Comparison of ENCODE assay signal across 7 mouse cellular contexts in genomic region chr7:133011611-133012010, GRCm38 (mm10).
DNase-seq lines count a peak whose midpoint lies in the region; ATAC-seq and TF ChIP-seq lines count a peak whose summit lies in the region.

No protein-coding gene starts in this region.

- ATAC-seq in heart, embryonic 15.5 days (replicated peaks; ENCODE audit: insufficient number of reproducible peaks, insufficient read depth, low FRiP score, low read depth), result no peak
- ATAC-seq in neural tube, embryonic 13.5 days (ENCODE audit: low read depth), result no peak
- peak; percentile 0; the same call in 1 of the 2 replicates for ATAC-seq in intestine, embryonic 15.5 days

- no peak for DNase-seq in heart, adult 2 months
- DNase-seq in neural tube, embryonic 10.5 days (ENCODE audit: extremely low spot score, low spot score), result no peak
- DNase-seq in embryo, embryonic 10.5 days (ENCODE audit: low spot score), result no peak
- no peak for DNase-seq in layer of hippocampus, adult 9-10 months (ENCODE audit: low spot score)

- H3K4me2 ChIP-seq in heart, embryonic 15.5 days, result peak overlapping the region; percentile 24
- peak overlapping the region; percentile 41 for H3K4me2 ChIP-seq in neural tube, embryonic 13.5 days
- H3K4me2 ChIP-seq in intestine, embryonic 15.5 days (replicated peaks), result no peak overlapping the region; the same call in 1 of the 2 replicates

- no peak overlapping the region for H3K9ac ChIP-seq in heart, embryonic 15.5 days
- H3K9ac ChIP-seq in heart, adult 2 months (ENCODE audit: low read depth, low read length), result no peak overlapping the region
- H3K9ac ChIP-seq in neural tube, embryonic 13.5 days, result no peak overlapping the region
- no peak overlapping the region for H3K9ac ChIP-seq in intestine, embryonic 15.5 days

- H3K4me1 ChIP-seq in heart, embryonic 15.5 days (replicated peaks), result peaks cover 92% of the 10 kb centered on the region
- peaks cover 20% of the 10 kb centered on the region for H3K4me1 ChIP-seq in heart, adult 2 months (ENCODE audit: control insufficient read depth, insufficient read depth, low read length)
- H3K4me1 ChIP-seq in neural tube, embryonic 13.5 days (replicated peaks), result peaks cover 98% of the 10 kb centered on the region
- peaks cover 64% of the 10 kb centered on the region for H3K4me1 ChIP-seq in intestine, embryonic 15.5 days (replicated peaks)

- no peak overlapping the region for H3K4me3 ChIP-seq in heart, embryonic 15.5 days
- H3K4me3 ChIP-seq in heart, adult 2 months, result no peak overlapping the region
- no peak overlapping the region for H3K4me3 ChIP-seq in neural tube, embryonic 13.5 days
- H3K4me3 ChIP-seq in intestine, embryonic 15.5 days (replicated peaks), result no peak overlapping the region

- TF ChIP-seq POLR2A in heart, adult 2 months (IDR thresholded peaks at IDR 0.05; ENCODE audit: insufficient read depth, low read depth, low read length), result no peak

- H3K9me3 ChIP-seq in heart, embryonic 15.5 days (replicated peaks), result no peaks in the 10 kb centered on the region
- H3K9me3 ChIP-seq in neural tube, embryonic 13.5 days, result no peaks in the 10 kb centered on the region
- H3K9me3 ChIP-seq in intestine, embryonic 15.5 days, result no peaks in the 10 kb centered on the region

- peaks cover 2% of the 10 kb centered on the region for H3K79me2 ChIP-seq in heart, adult 2 months (replicated peaks; ENCODE audit: control insufficient read depth, insufficient read depth, low read length)

- no peak for TF ChIP-seq EP300 in heart, adult 2 months (IDR thresholded peaks at IDR 0.05; ENCODE audit: insufficient read depth, low read depth, low read length)

- 31% methylated on average over 4 of the region's 4 CpGs for WGBS in heart, embryonic 15.5 days
- WGBS in heart, adult 2 months, result 31% methylated on average over 4 of the region's 4 CpGs
- WGBS in neural tube, embryonic 13.5 days, result 35% methylated on average over 4 of the region's 4 CpGs
- 34% methylated on average over 4 of the region's 4 CpGs for WGBS in intestine, embryonic 15.5 days

- no peaks in the 10 kb centered on the region for H3K27me3 ChIP-seq in heart, embryonic 15.5 days
- H3K27me3 ChIP-seq in heart, adult 2 months (ENCODE audit: control insufficient read depth, insufficient read depth, low read length), result no peaks in the 10 kb centered on the region
- no peaks in the 10 kb centered on the region for H3K27me3 ChIP-seq in neural tube, embryonic 13.5 days
- no peaks in the 10 kb centered on the region for H3K27me3 ChIP-seq in intestine, embryonic 15.5 days (replicated peaks)

- no peak for TF ChIP-seq CTCF in heart, adult 2 months (IDR thresholded peaks at IDR 0.05)

- H3K27ac ChIP-seq in heart, embryonic 15.5 days, result peak overlapping the region; percentile 85
- no peak overlapping the region for H3K27ac ChIP-seq in heart, adult 2 months
- H3K27ac ChIP-seq in neural tube, embryonic 13.5 days (replicated peaks), result peak overlapping the region; percentile 90
- no peak overlapping the region for H3K27ac ChIP-seq in intestine, embryonic 15.5 days

- peaks cover 5% of the 10 kb centered on the region; the same call in 1 of the 2 replicates for H3K36me3 ChIP-seq in heart, embryonic 15.5 days
- H3K36me3 ChIP-seq in heart, adult 2 months (ENCODE audit: control insufficient read depth, insufficient read depth, low read length), result peaks cover 8% of the 10 kb centered on the region
- H3K36me3 ChIP-seq in neural tube, embryonic 13.5 days, result no peaks in the 10 kb centered on the region
- peaks cover 5% of the 10 kb centered on the region; the same call in 1 of the 2 replicates for H3K36me3 ChIP-seq in intestine, embryonic 15.5 days

- intact Hi-C loops in heart, adult 2 months (cut with DNase I), result no loop called here

Comparison
In these comparisons a context has a peak if more than half of its experiments do, and no peak if none do; other contexts are left out.
1. H3K27ac ChIP-seq: peak in heart, embryonic 15.5 days (single experiment) and neural tube, embryonic 13.5 days (single experiment); none in heart, adult 2 months (single experiment) and intestine, embryonic 15.5 days (single experiment).